Mouse (Mus musculus): ENCODE data around the gene Eif2s1. TPM values are rescaled to one million over a fixed set of nuclear protein-coding genes. Genes with fewer than 3 reads are reported as not detected.
A peak's percentile ranks its signal among the peaks of the same experiment; 100 is the strongest.

Gene Eif2s1
- polyA plus RNA-seq (2014; fragmentation: Nextera tagmentation; extraction: Ambion mirVana): 234 and 258 TPM in 2 replicates

GRCm38 (mm10) chr12:78861496-78862253 lies at the start of gene Eif2s1, which contains the start of gene Atp6v1d:
Gene Eif2s1, plus strand, starts transcription at chr12:78861819.
Gene Atp6v1d, minus strand, starts transcription at chr12:78861638.
- DNase-seq (ENCODE audit: low spot score) (peak; percentile 100), ATAC-seq (ENCODE audit: low FRiP score) (peak; percentile 100)
- Histone ChIP-seq H3K4me3 (ENCODE audit: low read depth, low read length) (peak within 1 kb of the TSS; percentile 84), H3K4me1 (replicated peaks; ENCODE audit: control insufficient read depth, insufficient read depth, low read length) (no peaks in the 10 kb centered on the region; the same call in 1 of the 2 replicates), H3K36me3 (ENCODE audit: control insufficient read depth, insufficient read depth, low read length) (no peaks in the 10 kb centered on the region), H3K4me2 (replicated peaks; ENCODE audit: low read depth, low read length) (peak within 1 kb of the TSS; percentile 70), H3K27ac (ENCODE audit: low read depth, low read length) (peak within 1 kb of the TSS; percentile 70), H3K9ac (ENCODE audit: low read depth, low read length) (peak within 1 kb of the TSS; percentile 83), H3K9me3 (ENCODE audit: control insufficient read depth, low read length) (no peaks in the 10 kb centered on the region), H3K27me3 (ENCODE audit: control insufficient read depth, insufficient read depth, low read length) (no peaks in the 10 kb centered on the region)
- under 1% methylated on average over 55 of the region's 55 CpGs for WGBS

GRCm38 (mm10) chr12:78814437-78814836 lies 47.2 kb upstream of the Eif2s1 start:
- Histone ChIP-seq H3K36me3 (ENCODE audit: control insufficient read depth, insufficient read depth, low read length) (no peaks in the 10 kb centered on the region), H3K4me3 (ENCODE audit: low read depth, low read length) (no peak overlapping the region), H3K9me3 (ENCODE audit: control insufficient read depth, low read length) (no peaks in the 10 kb centered on the region), H3K4me1 (replicated peaks; ENCODE audit: control insufficient read depth, insufficient read depth, low read length) (no peaks in the 10 kb centered on the region), H3K27ac (ENCODE audit: low read depth, low read length) (no peak overlapping the region), H3K27me3 (ENCODE audit: control insufficient read depth, insufficient read depth, low read length) (no peaks in the 10 kb centered on the region), H3K9ac (ENCODE audit: low read depth, low read length) (no peak overlapping the region), H3K4me2 (replicated peaks; ENCODE audit: low read depth, low read length) (no peak overlapping the region)
- no peak for ATAC-seq (ENCODE audit: low FRiP score)
- DNase-seq (ENCODE audit: low spot score): no peak

- 87% methylated on average over 2 of the region's 2 CpGs for WGBS
- Histone ChIP-seq H3K27me3 (ENCODE audit: control insufficient read depth, insufficient read depth, low read length) (no peaks in the 10 kb centered on the region), H3K27ac (ENCODE audit: low read depth, low read length) (no peak overlapping the region), H3K9me3 (ENCODE audit: control insufficient read depth, low read length) (no peaks in the 10 kb centered on the region), H3K36me3 (ENCODE audit: control insufficient read depth, insufficient read depth, low read length) (0 out of 2 replicates have a peak, but pooled peaks cover 3% of the 10 kb centered on the region), H3K4me1 (replicated peaks; ENCODE audit: control insufficient read depth, insufficient read depth, low read length) (no peaks in the 10 kb centered on the region), H3K9ac (ENCODE audit: low read depth, low read length) (no peak overlapping the region), H3K4me3 (ENCODE audit: low read depth, low read length) (no peak overlapping the region), H3K4me2 (replicated peaks; ENCODE audit: low read depth, low read length) (no peak overlapping the region)
- DNase-seq (ENCODE audit: low spot score): no peak
- ATAC-seq (ENCODE audit: low FRiP score): no peak
Observed at GRCm38 (mm10) chr12:78834496-78834895, 27.1 kb upstream of the Eif2s1 start.

- H3K9ac ChIP-seq (ENCODE audit: low read depth, low read length): no peak overlapping the region
- peaks cover 5% of the 10 kb centered on the region; the same call in 1 of the 2 replicates for H3K36me3 ChIP-seq (ENCODE audit: control insufficient read depth, insufficient read depth, low read length)
- H3K27me3 ChIP-seq (ENCODE audit: control insufficient read depth, insufficient read depth, low read length): no peaks in the 10 kb centered on the region
- WGBS: 91% methylated on average over 4 of the region's 4 CpGs
- no peak overlapping the region for H3K27ac ChIP-seq (ENCODE audit: low read depth, low read length)
- H3K9me3 ChIP-seq (ENCODE audit: control insufficient read depth, low read length): no peaks in the 10 kb centered on the region
- no peak overlapping the region for H3K4me2 ChIP-seq (replicated peaks; ENCODE audit: low read depth, low read length)
- no peak for ATAC-seq (ENCODE audit: low FRiP score)
- H3K4me1 ChIP-seq (replicated peaks; ENCODE audit: control insufficient read depth, insufficient read depth, low read length): no peaks in the 10 kb centered on the region
- no peak overlapping the region for H3K4me3 ChIP-seq (ENCODE audit: low read depth, low read length)
- no peak for DNase-seq (ENCODE audit: low spot score)
Observed at GRCm38 (mm10) chr12:78839906-78840305, 21.7 kb upstream of the Eif2s1 start.

GRCm38 (mm10) chr12:78842429-78842828 lies 19.2 kb upstream of the Eif2s1 start:
- Histone ChIP-seq H3K9me3 (ENCODE audit: control insufficient read depth, low read length) (no peaks in the 10 kb centered on the region), H3K27me3 (ENCODE audit: control insufficient read depth, insufficient read depth, low read length) (no peaks in the 10 kb centered on the region), H3K9ac (ENCODE audit: low read depth, low read length) (no peak overlapping the region), H3K4me3 (ENCODE audit: low read depth, low read length) (no peak overlapping the region), H3K4me1 (replicated peaks; ENCODE audit: control insufficient read depth, insufficient read depth, low read length) (no peaks in the 10 kb centered on the region), H3K36me3 (ENCODE audit: control insufficient read depth, insufficient read depth, low read length) (peaks cover 3% of the 10 kb centered on the region; the same call in 1 of the 2 replicates), H3K4me2 (replicated peaks; ENCODE audit: low read depth, low read length) (no peak overlapping the region), H3K27ac (ENCODE audit: low read depth, low read length) (no peak overlapping the region)
- WGBS: 97% methylated on average over 1 of the region's 1 CpGs
- DNase-seq (ENCODE audit: low spot score): no peak
- ATAC-seq (ENCODE audit: low FRiP score): no peak

DNA sequence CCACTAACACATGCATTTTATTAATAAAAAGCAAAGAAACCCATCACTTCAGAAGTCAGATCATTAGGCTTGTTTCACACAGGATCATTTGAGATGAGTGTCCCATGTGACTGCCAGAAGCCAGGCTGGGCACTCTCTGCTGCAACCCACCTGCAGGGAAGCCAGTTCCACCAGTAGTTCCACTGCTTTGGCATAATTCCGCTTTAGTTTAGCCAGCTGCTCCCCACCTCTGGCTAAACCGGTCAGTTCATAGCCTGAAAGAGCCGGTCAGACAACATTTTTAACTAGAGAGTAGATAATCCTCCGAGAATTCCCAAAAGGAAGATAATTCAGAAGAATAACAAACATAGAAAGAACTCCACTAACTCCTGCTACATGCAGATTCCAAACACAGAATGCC lies 13.4 kb upstream of the Eif2s1 start:
- Histone ChIP-seq H3K9ac (ENCODE audit: low read depth, low read length) (no peak overlapping the region), H3K27me3 (ENCODE audit: control insufficient read depth, insufficient read depth, low read length) (no peaks in the 10 kb centered on the region), H3K4me3 (ENCODE audit: low read depth, low read length) (no peak overlapping the region), H3K4me1 (replicated peaks; ENCODE audit: control insufficient read depth, insufficient read depth, low read length) (no peaks in the 10 kb centered on the region), H3K27ac (ENCODE audit: low read depth, low read length) (no peak overlapping the region), H3K36me3 (ENCODE audit: control insufficient read depth, insufficient read depth, low read length) (0 out of 2 replicates have a peak, but pooled peaks cover 5% of the 10 kb centered on the region), H3K4me2 (replicated peaks; ENCODE audit: low read depth, low read length) (no peak overlapping the region), H3K9me3 (ENCODE audit: control insufficient read depth, low read length) (no peaks in the 10 kb centered on the region)
- DNase-seq (ENCODE audit: low spot score) (no peak), ATAC-seq (ENCODE audit: low FRiP score) (no peak)
- WGBS: 89% methylated on average over 4 of the region's 4 CpGs

DNA sequence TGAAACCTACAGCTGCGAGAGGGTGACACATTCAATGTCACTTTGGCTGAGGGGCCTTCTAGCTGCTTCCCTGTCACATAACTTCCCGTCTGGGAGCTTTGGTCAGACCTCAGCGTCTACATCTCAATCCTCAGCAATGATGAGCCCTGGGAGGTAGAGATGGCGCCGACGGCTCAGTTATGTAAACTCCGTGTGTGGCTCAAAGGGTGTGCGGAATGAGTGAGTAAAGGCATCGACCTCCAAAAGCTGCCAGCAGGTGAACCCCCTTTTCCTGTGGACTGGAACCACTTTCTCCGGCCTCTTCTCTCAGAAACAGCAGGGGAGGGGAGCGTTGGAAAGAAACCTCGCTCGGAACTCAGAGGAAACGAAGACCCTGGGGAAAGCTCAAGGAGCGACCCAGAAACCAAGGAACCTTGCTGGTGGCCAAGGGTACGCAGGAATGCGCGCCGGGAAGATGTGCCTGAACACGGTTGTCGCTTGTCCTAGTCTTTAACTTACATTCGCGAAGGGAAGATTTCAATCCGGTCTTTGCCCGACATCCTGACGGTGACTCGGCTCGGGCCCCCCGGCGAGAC lies 611 bp upstream of the Eif2s1 start:
- peak overlapping the region; percentile 66 for H3K9ac ChIP-seq (ENCODE audit: low read depth, low read length)
- H3K4me3 ChIP-seq (ENCODE audit: low read depth, low read length): peak overlapping the region; percentile 63
- ATAC-seq (ENCODE audit: low FRiP score) (peak; percentile 58), DNase-seq (ENCODE audit: low spot score) (no peak)
- WGBS: 2% methylated on average over 30 of the region's 30 CpGs
- H3K27me3 ChIP-seq (ENCODE audit: control insufficient read depth, insufficient read depth, low read length): no peaks in the 10 kb centered on the region
- H3K4me1 ChIP-seq (replicated peaks; ENCODE audit: control insufficient read depth, insufficient read depth, low read length): no peaks in the 10 kb centered on the region; the same call in 1 of the 2 replicates
- H3K27ac ChIP-seq (ENCODE audit: low read depth, low read length): no peak overlapping the region
- H3K36me3 ChIP-seq (ENCODE audit: control insufficient read depth, insufficient read depth, low read length): no peaks in the 10 kb centered on the region
- peak overlapping the region; percentile 67 for H3K4me2 ChIP-seq (replicated peaks; ENCODE audit: low read depth, low read length)
- no peaks in the 10 kb centered on the region for H3K9me3 ChIP-seq (ENCODE audit: control insufficient read depth, low read length)

DNA sequence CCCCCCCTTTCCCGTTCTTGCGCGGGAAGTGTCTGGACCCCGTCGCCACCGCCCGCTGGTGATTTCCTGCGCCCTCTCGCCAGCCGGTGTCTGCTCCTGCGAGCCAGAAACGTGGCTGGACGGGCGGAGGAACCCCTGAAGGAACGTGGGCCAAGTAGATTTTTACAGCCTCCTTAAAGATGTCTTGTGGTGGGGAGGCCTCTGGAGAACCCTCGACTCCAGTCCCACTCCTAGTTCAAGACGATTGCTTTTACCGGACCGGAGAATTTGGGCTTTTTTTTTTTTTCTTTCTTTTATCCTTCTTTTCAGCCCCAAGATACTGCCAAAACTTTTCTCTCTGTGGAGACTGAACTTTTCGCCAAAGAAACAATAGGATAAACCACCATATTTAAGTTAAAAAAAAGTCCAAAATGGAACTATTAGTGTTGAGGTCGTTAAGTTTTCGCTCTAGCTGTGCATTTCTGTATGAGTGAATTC lies 673 bp downstream of the Eif2s1 start:
- Histone ChIP-seq H3K27ac (ENCODE audit: low read depth, low read length) (peak overlapping the region; percentile 70), H3K9me3 (ENCODE audit: control insufficient read depth, low read length) (no peaks in the 10 kb centered on the region), H3K36me3 (ENCODE audit: control insufficient read depth, insufficient read depth, low read length) (no peaks in the 10 kb centered on the region), H3K9ac (ENCODE audit: low read depth, low read length) (peak overlapping the region; percentile 83), H3K4me1 (replicated peaks; ENCODE audit: control insufficient read depth, insufficient read depth, low read length) (no peaks in the 10 kb centered on the region; the same call in 1 of the 2 replicates), H3K4me3 (ENCODE audit: low read depth, low read length) (peak overlapping the region; percentile 84), H3K27me3 (ENCODE audit: control insufficient read depth, insufficient read depth, low read length) (no peaks in the 10 kb centered on the region), H3K4me2 (replicated peaks; ENCODE audit: low read depth, low read length) (peak overlapping the region; percentile 70)
- DNase-seq (ENCODE audit: low spot score): peak; percentile 8
- ATAC-seq (ENCODE audit: low FRiP score): no peak
- WGBS: 0% methylated on average over 22 of the region's 22 CpGs
